Comparison of ENCODE assay signal across 14 mouse cellular contexts in the genomic region with DNA sequence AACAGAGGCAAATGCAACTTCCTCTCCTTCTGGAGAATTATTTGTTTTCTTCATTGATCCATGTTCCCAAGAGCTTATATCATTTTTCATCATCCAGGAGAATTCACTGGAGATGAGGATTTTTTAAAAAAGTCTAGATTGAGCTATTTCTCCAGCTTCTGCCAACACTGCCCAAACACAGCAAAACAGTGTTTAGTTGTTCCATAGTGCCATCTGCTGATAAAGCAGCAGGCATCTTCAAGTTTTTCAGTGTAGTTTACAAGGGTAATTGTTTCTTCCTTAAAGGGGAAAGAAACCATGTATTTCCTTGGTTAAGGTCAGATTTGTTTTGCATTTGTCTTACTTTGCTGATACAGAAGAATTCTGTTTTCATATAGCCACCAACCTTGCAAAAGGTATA. TPM values are rescaled to one million over a fixed set of nuclear protein-coding genes. Genes with fewer than 3 reads are reported as not detected.
DNase-seq lines count a peak whose midpoint lies in the region; ATAC-seq and TF ChIP-seq lines count a peak whose summit lies in the region.
"Had no signal": no experiment of that assay in that cellular context is flagged by ENCODE, and none has a peak within 500 bp of the region (broad histone marks: within the 10 kb centered on the region; RNA-seq: fewer than 3 reads in every experiment).

No protein-coding gene starts in this region.

- H3K79me2 ChIP-seq in CH12.LX (replicated peaks; ENCODE audit: control insufficient read depth, extremely low read depth, insufficient read depth, poor library complexity, severe bottlenecking), result no peaks in the 10 kb centered on the region

- H3K4me1 ChIP-seq in lung, embryonic 14.5 days (ENCODE audit: insufficient read depth), result no peaks in the 10 kb centered on the region
- H3K4me1 ChIP-seq in CH12.LX (ENCODE audit: control insufficient read depth in 1 of 2, insufficient read depth in 2 of 2), result no peaks in the 10 kb centered on the region
- H3K4me1 ChIP-seq: heart, embryonic 15.5 days; hindbrain, embryonic 10.5 days; midbrain, embryonic 10.5 days had no signal

- intact Hi-C loops in gastrocnemius, adult 2 months (cut with DNase I), result loop anchor here (5.0 to 10.0 kb wide), 2 partner anchors 93 to 855 kb away; no protein-coding TSS in a partner anchor
- intact Hi-C loops in gastrocnemius, postnatal 14 days (cut with DNase I; ENCODE audit: low total_unique reads), result loop anchor here (10.0 kb wide), 1 partner anchor 875 kb away; no protein-coding TSS in a partner anchor

- H3K4me2 ChIP-seq in lung, embryonic 14.5 days, result no peak overlapping the region
- H3K4me2 ChIP-seq in CH12.LX (ENCODE audit: insufficient read depth, low read depth, poor library complexity, severe bottlenecking), result no peak overlapping the region
- H3K4me2 ChIP-seq: heart, embryonic 15.5 days had no signal

- no peaks in the 10 kb centered on the region for H3K9me3 ChIP-seq in lung, embryonic 14.5 days (ENCODE audit: low read depth, low read length)
- no peaks in the 10 kb centered on the region for H3K9me3 ChIP-seq in CH12.LX (replicated peaks; ENCODE audit: low read length)
- H3K9me3 ChIP-seq: heart, embryonic 15.5 days; hindbrain, embryonic 10.5 days; midbrain, embryonic 10.5 days had no signal

- TF ChIP-seq RAD21 in CH12.LX (IDR thresholded peaks at IDR 0.05; ENCODE audit: low read depth, low read length), result peak; percentile 46

- TF ChIP-seq POLR2A in CH12.LX (IDR thresholded peaks at IDR 0.05; ENCODE audit: low read depth, low read length), result no peak

- in situ Hi-C loops in CH12.LX (cut with MboI; ENCODE audit: low pct_ligation_motif_present, low pct_unique_long_range_greater_than_20kb, low sequenced_read_pairs), result loop anchor here (25.0 kb wide), 4 partner anchors 93 to 843 kb away; no protein-coding TSS in a partner anchor

- no peak for TF ChIP-seq EP300 in CH12.LX (IDR thresholded peaks at IDR 0.05; ENCODE audit: low read length)

- no peak overlapping the region for H3K4me3 ChIP-seq in gastrocnemius, adult 2 months
- H3K4me3 ChIP-seq in lung, embryonic 14.5 days (ENCODE audit: low read depth, low read length), result no peak overlapping the region
- H3K4me3 ChIP-seq in CH12.LX (replicated peaks in 1 of 3; ENCODE audit: low read depth in 2 of 3, low read length in 2 of 3, poor library complexity in 1 of 3), result no peak overlapping the region
- H3K4me3 ChIP-seq: heart, embryonic 15.5 days; hindbrain, embryonic 10.5 days; midbrain, embryonic 10.5 days had no signal

- no peak for ATAC-seq in lung, embryonic 14.5 days (ENCODE audit: insufficient read depth)
- ATAC-seq in megakaryocyte-erythroid progenitor cell, adult 5-6 weeks (replicated peaks; ENCODE audit: low FRiP score, low TSS enrichment, poor library complexity, severe bottlenecking), result no peak

- no peak overlapping the region for H3K9ac ChIP-seq in lung, embryonic 14.5 days
- H3K9ac ChIP-seq in CH12.LX (ENCODE audit: insufficient read depth, low read depth), result no peak overlapping the region
- H3K9ac ChIP-seq: heart, embryonic 15.5 days had no signal

- dilution Hi-C loops in CH12.LX (cut with MboI; ENCODE audit: extremely low pct_ligation_motif_present, extremely low pct_unique_long_range_greater_than_20kb, low sequenced_read_pairs), result no loop called here

- H3K36me3 ChIP-seq in lung, embryonic 14.5 days (ENCODE audit: insufficient read depth), result no peaks in the 10 kb centered on the region
- H3K36me3 ChIP-seq in CH12.LX (replicated peaks in 1 of 2; ENCODE audit: control insufficient read depth in 1 of 2, insufficient read depth in 1 of 2, low read length in 1 of 2), result no peaks in the 10 kb centered on the region
- H3K36me3 ChIP-seq: heart, embryonic 15.5 days; hindbrain, embryonic 10.5 days; midbrain, embryonic 10.5 days had no signal

- TF ChIP-seq CTCF in gastrocnemius, adult 2 months (IDR thresholded peaks at IDR 0.05), result peak; percentile 19; the same call in 1 of the 2 replicates
- peak; percentile 27; the same call in 1 of the 2 replicates for TF ChIP-seq CTCF in lung, embryonic 14.5 days (IDR thresholded peaks at IDR 0.05; ENCODE audit: low read depth)
- TF ChIP-seq CTCF in CH12.LX (conservative IDR thresholded peaks at IDR 0.05 in 1 of 2, IDR thresholded peaks at IDR 0.05 in 1 of 2; ENCODE audit: low read depth in 2 of 2, low read length in 2 of 2), result peak in 1 of 2 experiments; percentile 56; a peak in 2 of 4 replicates

- DNase-seq in gastrocnemius, adult 2 months, result no peak
- DNase-seq in gastrocnemius, postnatal 14 days, result no peak
- DNase-seq in lung, embryonic 14.5 days, result peak; percentile 39
- DNase-seq in lung, adult 18-20 months, result no peak
- DNase-seq in CH12.LX (ENCODE audit: extremely low read depth), result no peak
- peak; percentile 72 for DNase-seq in brain, adult 2 months (ENCODE audit: low read depth, low spot score)
- DNase-seq: kidney, adult 11 months; kidney, postnatal 25 days; lung, adult 2 months; thymus, postnatal 25 days had no signal

- H3K27me3 ChIP-seq in lung, embryonic 14.5 days (ENCODE audit: insufficient read depth, low read length), result no peaks in the 10 kb centered on the region
- no peaks in the 10 kb centered on the region for H3K27me3 ChIP-seq in CH12.LX (replicated peaks)
- H3K27me3 ChIP-seq: heart, embryonic 15.5 days had no signal

- H3K27ac ChIP-seq in gastrocnemius, adult 2 months, result no peak overlapping the region
- no peak overlapping the region for H3K27ac ChIP-seq in lung, embryonic 14.5 days (ENCODE audit: low read depth)
- no peak overlapping the region for H3K27ac ChIP-seq in CH12.LX (ENCODE audit: insufficient read depth, low read depth)
- H3K27ac ChIP-seq: heart, embryonic 15.5 days; hindbrain, embryonic 10.5 days; midbrain, embryonic 10.5 days had no signal

TF ChIP-seq in CH12.LX, 34 proteins besides CTCF, POLR2A, EP300 and RAD21:
- TF ChIP-seq NELFE (IDR thresholded peaks at IDR 0.05; ENCODE audit: low read depth, low read length) (no peak), SMC3 (IDR thresholded peaks at IDR 0.05; ENCODE audit: low read depth, low read length) (peak; percentile 28; the same call in 1 of the 2 replicates)

RNA-seq across cellular contexts. Expression of gene Cdkl5, which starts 35.7 kb away (rescaled TPM):
- 1 to 10 TPM in 1 of 2 experiments, under 1 TPM in 1; 0.69 to 1.8 TPM for total RNA-seq in gastrocnemius, adult 2 months (2021)
- 1 to 10 TPM; 1.2 to 1.4 TPM for total RNA-seq in gastrocnemius, postnatal 14 days (2021)
- 2.1 and 2.3 TPM in 2 replicates for polyA plus RNA-seq in lung, embryonic 14.5 days (2014; fragmentation: Nextera tagmentation; extraction: Ambion mirVana)
- total RNA-seq in CH12.LX (2012; rRNA removed) (0.17 and 0.25 TPM in 2 replicates), CH12.LX (2014; rRNA removed) (0.54 and 0.63 TPM in 2 replicates)
- polyA plus RNA-seq in CH12.LX (2012; ENCODE audit: insufficient read length, low read depth), result 0.29 and 0.30 TPM in 2 replicates
- total RNA-seq in megakaryocyte-erythroid progenitor cell, adult 5-6 weeks (2014; fragmentation: Nextera tagmentation), result 1.6 and 2.2 TPM in 2 replicates
- 0.66 and 1.6 TPM in 2 replicates for total RNA-seq in megakaryocyte-erythroid progenitor cell, adult 5-6 weeks (2017)

Comparison
In these comparisons a context has a peak if more than half of its experiments do, and no peak if none do; other contexts are left out.
1. DNase-seq: peak in lung, embryonic 14.5 days (single experiment) and brain, adult 2 months (single experiment); none in gastrocnemius, adult 2 months (single experiment), gastrocnemius, postnatal 14 days (single experiment), lung, adult 18-20 months (0 of 2) and CH12.LX (single experiment).